Mouse (Mus musculus) hindbrain, postnatal 0 days (tissue): ENCODE data around the gene B3galnt2. TPM values are rescaled to one million over a fixed set of nuclear protein-coding genes. Genes with fewer than 3 reads are reported as not detected.

Source experiments
- ATAC-seq: fragments of 200-750 bp; cut with Nextera tagmentation; 2 replicates; pipeline ENCODE4 v1.8.0; 2017; ENCODE audit warnings: mild to moderate bottlenecking, moderate TSS enrichment, moderate library complexity
- DNase-seq: peaks from one replicate; pipeline ENCODE4 v3.0.0-alpha.2; 2015; ENCODE audit warnings: low spot score
- H3K27ac ChIP-seq: fragments of 300-500 bp; sonication (generic); 2 replicates; pipeline ENCODE4 v1.5.1; 2014; ENCODE audit warnings: mild to moderate bottlenecking
- H3K27me3 ChIP-seq: fragments of 300-500 bp; sonication (generic); 2 replicates; pipeline ENCODE4 v1.6.1; 2014; ENCODE audit warnings: low read length, mixed read lengths; ENCODE audit not compliant: insufficient read depth
- H3K36me3 ChIP-seq: fragments of 300-500 bp; sonication (generic); 2 replicates; pipeline ENCODE4 v1.6.1; 2014; ENCODE audit warnings: low read length, mixed read lengths; ENCODE audit not compliant: insufficient read depth
- H3K4me1 ChIP-seq: fragments of 300-500 bp; sonication (generic); 2 replicates; pipeline ENCODE4 v1.6.1; 2014; ENCODE audit warnings: antibody characterized with exemption, low read length, mixed read lengths; ENCODE audit not compliant: insufficient read depth
- H3K4me2 ChIP-seq: fragments of 300-500 bp; sonication (generic); 2 replicates; pipeline ENCODE4 v1.6.1; 2014; ENCODE audit warnings: low read depth, mild to moderate bottlenecking, low read length, moderate library complexity, mixed read lengths
- H3K4me3 ChIP-seq: fragments of 300-500 bp; sonication (generic); 2 replicates; pipeline ENCODE4 v1.5.1; 2014; ENCODE audit warnings: low read length
- H3K9ac ChIP-seq: fragments of 300-500 bp; sonication (generic); replicated peaks from 2 replicates; pipeline ENCODE4 v1.6.1; 2014; ENCODE audit warnings: mild to moderate bottlenecking, low read length, moderate library complexity, mixed read lengths
- H3K9me3 ChIP-seq: fragments of 300-500 bp; sonication (generic); 2 replicates; pipeline ENCODE4 v1.6.1; 2016; ENCODE audit warnings: low read length, mixed read lengths
- CTCF ChIP-seq: IDR thresholded peaks from 2 replicates; pipeline ENCODE4 v1.5.1; 2016; ENCODE audit warnings: antibody characterized with exemption, control low read depth, low read depth
- WGBS: fragments of 180-500 bp; shearing (Covaris S2); extraction: QIAGEN DNeasy Blood & Tissue Kit; methylation state at CpG from one replicate; pipeline ENCODE4 v1.1.7; 2014; 5-methylcytosine and 5-hydroxymethylcytosine counted together
- polyA plus RNA-seq: library from polyadenylated mRNA; unstranded; fragments of >200 nt; fragmentation: Nextera tagmentation; extraction: Ambion mirVana; gene quantifications from 2 replicates; pipeline ENCODE4 v1.2.1, GENCODE M21; 2015
- total RNA-seq: library from RNA; depleted of rRNA; stranded (reverse); fragments of >200 nt; gene quantifications from 2 replicates; pipeline ENCODE4 v1.2.3, GENCODE M21; 2014

Gene B3galnt2
- total and polyA plus RNA-seq, 2 experiments from 2014 or later: 7.2 to 7.8 TPM

- ATAC-seq: no peak
- no peak overlapping the region for H3K9ac ChIP-seq
- no peaks in the 10 kb centered on the region for H3K27me3 ChIP-seq
- peaks cover 6% of the 10 kb centered on the region; the same call in 1 of the 2 replicates for H3K36me3 ChIP-seq
- no peak overlapping the region for H3K4me3 ChIP-seq
- no peak overlapping the region for H3K27ac ChIP-seq
- no peak for TF ChIP-seq CTCF
- H3K4me2 ChIP-seq: no peak overlapping the region
- WGBS: 92% methylated on average over 6 of the region's 6 CpGs
- DNase-seq: no peak
- no peaks in the 10 kb centered on the region for H3K9me3 ChIP-seq
- no peaks in the 10 kb centered on the region for H3K4me1 ChIP-seq
Measured at GRCm38 (mm10) chr13:13983523-13983922, 29.3 kb downstream of the B3galnt2 start.

GRCm38 (mm10) chr13:13989135-13989534 lies 34.9 kb downstream of the B3galnt2 start:
- no peak overlapping the region for H3K4me3 ChIP-seq
- no peak overlapping the region for H3K9ac ChIP-seq
- no peak for DNase-seq
- TF ChIP-seq CTCF: no peak
- H3K36me3 ChIP-seq: peaks cover 16% of the 10 kb centered on the region; the same call in 1 of the 2 replicates
- no peak overlapping the region for H3K4me2 ChIP-seq
- 87% methylated on average over 2 of the region's 2 CpGs for WGBS
- H3K9me3 ChIP-seq: no peaks in the 10 kb centered on the region
- no peaks in the 10 kb centered on the region for H3K4me1 ChIP-seq
- H3K27ac ChIP-seq: no peak overlapping the region
- peak; percentile 59; the same call in 1 of the 2 replicates for ATAC-seq
- H3K27me3 ChIP-seq: no peaks in the 10 kb centered on the region

- Histone ChIP-seq H3K27me3 (no peaks in the 10 kb centered on the region), H3K4me2 (no peak overlapping the region), H3K9ac (no peak overlapping the region), H3K4me1 (no peaks in the 10 kb centered on the region), H3K4me3 (no peak overlapping the region), H3K27ac (no peak overlapping the region), H3K36me3 (peaks cover 16% of the 10 kb centered on the region), H3K9me3 (no peaks in the 10 kb centered on the region)
- DNase-seq (no peak), ATAC-seq (no peak)
- WGBS: 74% methylated on average over 2 of the region's 2 CpGs
- TF ChIP-seq CTCF: no peak
Measured at GRCm38 (mm10) chr13:13990391-13990790, 36.1 kb downstream of the B3galnt2 start.

- Histone ChIP-seq H3K4me3 (no peak overlapping the region), H3K27me3 (no peaks in the 10 kb centered on the region), H3K27ac (no peak overlapping the region), H3K4me2 (no peak overlapping the region), H3K4me1 (no peaks in the 10 kb centered on the region), H3K9me3 (no peaks in the 10 kb centered on the region), H3K36me3 (peaks cover 35% of the 10 kb centered on the region), H3K9ac (no peak overlapping the region)
- 73% methylated on average over 3 of the region's 3 CpGs for WGBS
- TF ChIP-seq CTCF: no peak
- ATAC-seq (no peak), DNase-seq (no peak)
Measured at GRCm38 (mm10) chr13:13993041-13993440, 38.8 kb downstream of the B3galnt2 start.

GRCm38 (mm10) chr13:13995046-13995445 lies 40.8 kb downstream of the B3galnt2 start:
- Histone ChIP-seq H3K4me1 (no peaks in the 10 kb centered on the region), H3K27ac (no peak overlapping the region), H3K27me3 (no peaks in the 10 kb centered on the region), H3K9ac (no peak overlapping the region), H3K4me3 (no peak overlapping the region), H3K9me3 (no peaks in the 10 kb centered on the region), H3K36me3 (peaks cover 49% of the 10 kb centered on the region), H3K4me2 (no peak overlapping the region)
- 93% methylated on average over 5 of the region's 5 CpGs for WGBS
- DNase-seq (no peak), ATAC-seq (no peak)
- TF ChIP-seq CTCF: no peak

DNA sequence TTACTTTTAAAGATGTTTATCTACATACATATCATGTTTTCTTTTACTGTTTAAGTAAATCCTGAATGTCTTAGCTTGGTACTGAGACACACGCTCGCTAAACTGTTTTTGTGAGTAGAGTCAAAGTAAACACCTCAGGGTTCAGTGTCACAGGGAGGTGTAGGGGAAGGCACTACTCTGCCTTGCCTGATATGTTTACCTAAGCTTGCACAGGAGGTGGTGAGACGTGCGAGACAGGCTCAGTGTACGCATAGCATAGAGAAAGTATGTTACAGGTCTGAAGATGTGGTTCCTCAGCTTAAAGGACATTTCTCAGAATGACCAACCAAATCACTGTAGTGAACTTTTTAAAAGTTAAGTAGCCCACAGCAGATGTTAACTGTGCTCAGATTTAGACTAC lies 43.2 kb downstream of the B3galnt2 start:
- Histone ChIP-seq H3K4me2 (no peak overlapping the region), H3K9me3 (no peaks in the 10 kb centered on the region), H3K4me3 (no peak overlapping the region), H3K36me3 (peaks cover 42% of the 10 kb centered on the region), H3K9ac (no peak overlapping the region), H3K4me1 (no peaks in the 10 kb centered on the region), H3K27me3 (no peaks in the 10 kb centered on the region), H3K27ac (no peak overlapping the region)
- WGBS: 90% methylated on average over 5 of the region's 5 CpGs
- no peak for TF ChIP-seq CTCF
- DNase-seq (no peak), ATAC-seq (no peak)

DNA sequence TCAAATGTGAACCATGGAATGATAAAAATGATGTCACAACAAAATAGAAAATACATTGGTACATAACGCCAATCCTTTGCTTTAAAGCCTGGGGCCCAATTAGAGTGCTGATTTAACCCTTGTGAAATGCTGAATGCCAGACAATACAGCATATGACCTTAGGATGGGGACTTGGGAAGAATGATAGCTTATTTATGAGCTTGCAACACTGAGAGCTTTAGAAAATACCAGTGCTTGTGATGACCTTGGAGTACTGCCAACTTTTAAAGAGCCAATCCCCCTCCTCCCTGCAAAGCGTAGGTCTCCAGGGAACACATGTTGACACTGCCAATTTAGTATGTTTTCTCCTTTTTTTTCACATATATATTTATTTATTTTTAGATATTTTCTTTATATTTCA lies 48.4 kb downstream of the B3galnt2 start:
- H3K36me3 ChIP-seq: peaks cover 34% of the 10 kb centered on the region
- WGBS: 49% methylated on average over 2 of the region's 2 CpGs

More for the DNA sequence above, 48.4 kb downstream of the B3galnt2 start:
- TF ChIP-seq CTCF: no peak
- no peak for DNase-seq
- no peaks in the 10 kb centered on the region for H3K27me3 ChIP-seq
- no peaks in the 10 kb centered on the region for H3K4me1 ChIP-seq
- no peak overlapping the region for H3K4me3 ChIP-seq
- ATAC-seq: no peak
- H3K4me2 ChIP-seq: no peak overlapping the region
- H3K9ac ChIP-seq: no peak overlapping the region
- H3K27ac ChIP-seq: no peak overlapping the region
- H3K9me3 ChIP-seq: no peaks in the 10 kb centered on the region
